Mouse (Mus musculus): ENCODE data around the gene Gm17545.

The Gm17545 gene

GRCm38 (mm10) chr9:22494203-22494807 is 40.2 kb downstream of the Gm17545 start:
- no peak for DNase-seq (ENCODE audit: low read depth)

GRCm38 (mm10) chr9:22495133-22495532 is 41.0 kb downstream of the Gm17545 start:
- DNase-seq (ENCODE audit: low read depth) = no peak

GRCm38 (mm10) chr9:22497021-22497767 is 43.1 kb downstream of the Gm17545 start:
- no peak for DNase-seq (ENCODE audit: low read depth)

- no peak for DNase-seq (ENCODE audit: low read depth)
Measured at GRCm38 (mm10) chr9:22502972-22503371, 48.9 kb downstream of the Gm17545 start.

GRCm38 (mm10) chr9:22503581-22503980 is 49.5 kb downstream of the Gm17545 start:
- DNase-seq (ENCODE audit: low read depth) = no peak

- no peak for DNase-seq (ENCODE audit: low read depth)
Measured at GRCm38 (mm10) chr9:22505574-22505973, 51.5 kb downstream of the Gm17545 start.

Measured in induced T-regulatory cell, adult 2 months (primary cell).